Mouse (Mus musculus) forelimb bud, embryonic 11.5 days (tissue): ENCODE results near the gene Gm37240.

ENCODE experiments used
- DNase-seq: peaks from one replicate; pipeline ENCODE4 v3.0.0-alpha.2; 2012; ENCODE audit warnings: low read depth, low spot score

Gene Gm37240

GRCm38 (mm10) chr3:84542450-84542849 lies 1344.9 kb downstream of the Gm37240 start:
- DNase-seq = peak; percentile 57

GRCm38 (mm10) chr3:84541881-84542280 lies 1345.4 kb downstream of the Gm37240 start:
- DNase-seq = no peak

GRCm38 (mm10) chr3:84540640-84541039 lies 1346.7 kb downstream of the Gm37240 start:
- no peak for DNase-seq

GRCm38 (mm10) chr3:84536987-84537386 lies 1350.3 kb downstream of the Gm37240 start:
- no peak for DNase-seq

GRCm38 (mm10) chr3:84533227-84533626 lies 1354.1 kb downstream of the Gm37240 start:
- no peak for DNase-seq

GRCm38 (mm10) chr3:84529021-84529420 lies 1358.3 kb downstream of the Gm37240 start:
- no peak for DNase-seq

GRCm38 (mm10) chr3:84524952-84525351 lies 1362.4 kb downstream of the Gm37240 start:
- DNase-seq = no peak

- DNase-seq = no peak
Observed at GRCm38 (mm10) chr3:84516163-84516562, 1371.2 kb downstream of the Gm37240 start.

GRCm38 (mm10) chr3:84512774-84513515 lies 1374.4 kb downstream of the Gm37240 start:
- DNase-seq = no peak

GRCm38 (mm10) chr3:84505193-84505592 lies 1382.1 kb downstream of the Gm37240 start:
- DNase-seq = no peak

- DNase-seq = no peak
Observed at GRCm38 (mm10) chr3:84504291-84504690, 1383.0 kb downstream of the Gm37240 start.

GRCm38 (mm10) chr3:84502101-84502500 lies 1385.2 kb downstream of the Gm37240 start:
- no peak for DNase-seq

GRCm38 (mm10) chr3:84500491-84500890 lies 1386.8 kb downstream of the Gm37240 start:
- no peak for DNase-seq

- no peak for DNase-seq
Observed at GRCm38 (mm10) chr3:84497718-84498117, 1389.6 kb downstream of the Gm37240 start.

- no peak for DNase-seq
Observed at GRCm38 (mm10) chr3:84492657-84493056, 1394.7 kb downstream of the Gm37240 start.

- no peak for DNase-seq
Observed at GRCm38 (mm10) chr3:84492148-84492547, 1395.2 kb downstream of the Gm37240 start.

- DNase-seq = no peak
Observed at GRCm38 (mm10) chr3:84488716-84489115, 1398.6 kb downstream of the Gm37240 start.

- DNase-seq = no peak
Observed at GRCm38 (mm10) chr3:84484891-84485290, 1402.4 kb downstream of the Gm37240 start.

GRCm38 (mm10) chr3:84484333-84484732 lies 1403.0 kb downstream of the Gm37240 start:
- DNase-seq = no peak

- no peak for DNase-seq
Observed at GRCm38 (mm10) chr3:84482121-84482520, 1405.2 kb downstream of the Gm37240 start.

GRCm38 (mm10) chr3:84481104-84481503 lies 1406.2 kb downstream of the Gm37240 start:
- no peak for DNase-seq

GRCm38 (mm10) chr3:84480006-84480897 lies 1407.1 kb downstream of the Gm37240 start, which contains the start of gene Fhdc1:
TSS of gene Fhdc1 (minus strand) at chr3:84480429.
- DNase-seq = no peak
